Mouse (Mus musculus) small intestine, adult 2 months (tissue): ENCODE data around the gene Ccdc162. TPM values are rescaled to one million over a fixed set of nuclear protein-coding genes. Genes with fewer than 3 reads are reported as not detected.

Experiments
- H3K27ac ChIP-seq: fragments of 200-500 bp; 2 replicates; pipeline ENCODE4 v1.5.1; 2012; ENCODE audit warnings: low read depth, low read length, control low read depth, inconsistent platforms; ENCODE audit not compliant: insufficient read depth
- H3K27me3 ChIP-seq: fragments of 200-500 bp; 2 replicates; pipeline ENCODE4 v1.6.1; 2012; ENCODE audit warnings: mild to moderate bottlenecking, moderate library complexity, low read length, inconsistent platforms; ENCODE audit not compliant: control insufficient read depth, insufficient read depth
- H3K36me3 ChIP-seq: fragments of 200-500 bp; 2 replicates; pipeline ENCODE4 v1.6.1; 2012; ENCODE audit warnings: mild to moderate bottlenecking, low read length, control low read depth, inconsistent platforms; ENCODE audit not compliant: control insufficient read depth, insufficient read depth
- H3K4me1 ChIP-seq: fragments of 200-500 bp; 2 replicates; pipeline ENCODE4 v1.6.1; 2012; ENCODE audit warnings: low read length, inconsistent platforms, mixed read lengths; ENCODE audit not compliant: control insufficient read depth, insufficient read depth, insufficient read length
- H3K4me3 ChIP-seq: fragments of 200-500 bp; 2 replicates; pipeline ENCODE4 v1.5.1; 2012; ENCODE audit warnings: low read depth, mild to moderate bottlenecking, control low read depth, inconsistent platforms, low read length, moderate library complexity
- CTCF ChIP-seq: fragments of 200-500 bp; IDR thresholded peaks from 2 replicates; pipeline ENCODE4 v1.5.1; 2012; ENCODE audit warnings: low read depth, mild to moderate bottlenecking, control low read depth, inconsistent platforms, low read length, moderate library complexity, mixed read lengths; ENCODE audit not compliant: insufficient replicate concordance, insufficient read length; ENCODE audit errors: extremely low read depth
- POLR2A ChIP-seq: fragments of 200-500 bp; IDR thresholded peaks from 2 replicates; pipeline ENCODE4 v1.6.1; 2012; ENCODE audit warnings: low read depth, mild to moderate bottlenecking, control low read depth, inconsistent platforms, low read length, moderate library complexity
- WGBS: fragments of 180-500 bp; shearing (Covaris S2); methylation state at CpG from one replicate; pipeline ENCODE4 v1.1.7; 2018; 5-methylcytosine and 5-hydroxymethylcytosine counted together
- polyA plus RNA-seq: library from polyadenylated mRNA; depleted of rRNA; stranded (reverse); fragments of >200 nt; gene quantifications from 2 replicates; pipeline ENCODE4 v1.2.3, GENCODE M21; 2012; rRNA removed

Gene Ccdc162
- polyA plus RNA-seq, 1 experiment = 0.08 TPM

GRCm38 (mm10) chr10:41489294-41489693 lies 227.1 kb downstream of the Ccdc162 start:
- Histone ChIP-seq H3K36me3 (peaks cover 32% of the 10 kb centered on the region), H3K27ac (peak overlapping the region; percentile 87), H3K27me3 (no peaks in the 10 kb centered on the region), H3K4me1 (peaks cover 19% of the 10 kb centered on the region), H3K4me3 (peak overlapping the region; percentile 85)
- WGBS = 6% methylated on average over 8 of the region's 8 CpGs
- 0 out of 2 replicates have a peak, but pooled peaks have one; percentile 18 for TF ChIP-seq POLR2A
- peak; percentile 36; the same call in 1 of the 2 replicates for TF ChIP-seq CTCF

GRCm38 (mm10) chr10:41488877-41489276 lies 227.6 kb downstream of the Ccdc162 start:
- peak overlapping the region; percentile 87 for H3K27ac ChIP-seq
- H3K36me3 ChIP-seq = peaks cover 36% of the 10 kb centered on the region
- peaks cover 19% of the 10 kb centered on the region for H3K4me1 ChIP-seq
- WGBS = 12% methylated on average over 7 of the region's 7 CpGs
- TF ChIP-seq POLR2A (no peak), CTCF (no peak)
- peak overlapping the region; percentile 85 for H3K4me3 ChIP-seq
- H3K27me3 ChIP-seq = no peaks in the 10 kb centered on the region

Other genes with a start within 250 kb of the Ccdc162 start
- gene Mical1, start 240.3 kb downstream of the Ccdc162 start, polyA plus RNA-seq = 78.0 and 164 TPM in 2 replicates
- gene Smpd2, start 226.3 kb downstream of the Ccdc162 start, polyA plus RNA-seq = 49.9 and 121 TPM in 2 replicates
- 0.15 TPM in 1 of 2 replicates, not detected in the other for gene Ppil6, start 226.2 kb downstream of the Ccdc162 start, polyA plus RNA-seq
- gene Cd164, start 197.2 kb downstream of the Ccdc162 start, polyA plus RNA-seq = 56.9 and 81.6 TPM in 2 replicates
- gene Cep57l1, start 93.2 kb upstream of the Ccdc162 start, polyA plus RNA-seq = 0.13 and 0.52 TPM in 2 replicates
- 20.7 and 55.4 TPM in 2 replicates for gene Sesn1, start 93.3 kb upstream of the Ccdc162 start, polyA plus RNA-seq